Mouse (Mus musculus): ENCODE data around the gene Ackr3. TPM values are rescaled to one million over a fixed set of nuclear protein-coding genes. Genes with fewer than 3 reads are reported as not detected.

Ackr3 gene
- polyA plus RNA-seq, 1 experiment: 21.7 TPM

DNA sequence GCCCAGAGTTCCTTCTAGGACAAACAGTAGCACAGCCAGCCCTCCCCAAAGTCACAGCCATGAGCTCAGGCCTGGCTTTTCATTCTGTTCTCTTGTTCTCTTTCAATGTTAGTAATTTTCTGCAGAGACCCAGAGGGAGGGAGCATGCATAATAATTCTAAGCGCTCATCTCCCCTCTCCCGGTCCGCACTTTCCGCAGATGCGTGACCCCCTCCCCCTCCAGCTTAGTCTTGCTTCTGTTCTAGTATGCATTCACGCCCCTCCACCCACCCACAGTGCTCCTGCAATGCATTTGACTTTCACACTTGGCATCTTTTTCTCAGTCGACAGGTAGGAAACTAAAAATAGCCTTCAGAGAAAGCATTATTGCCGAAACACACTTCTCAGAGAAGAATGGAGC lies 29.4 kb upstream of the Ackr3 start:
- TF ChIP-seq POLR2A (IDR thresholded peaks at IDR 0.05; ENCODE audit: low read depth, low read length): no peak
- no peak for TF ChIP-seq CTCF (IDR thresholded peaks at IDR 0.05; ENCODE audit: extremely low read depth, insufficient read length, insufficient replicate concordance, low read depth, low read length)
- 78% methylated on average over 8 of the region's 8 CpGs for WGBS
- H3K27me3 ChIP-seq (ENCODE audit: control insufficient read depth, insufficient read depth, low read length): no peaks in the 10 kb centered on the region
- H3K4me3 ChIP-seq (ENCODE audit: low read depth, low read length): no peak overlapping the region
- no peaks in the 10 kb centered on the region for H3K36me3 ChIP-seq (ENCODE audit: control insufficient read depth, insufficient read depth, low read length)
- H3K27ac ChIP-seq (ENCODE audit: insufficient read depth, low read depth, low read length): no peak overlapping the region
- no peaks in the 10 kb centered on the region for H3K4me1 ChIP-seq (ENCODE audit: control insufficient read depth, insufficient read depth, insufficient read length, low read length)

DNA sequence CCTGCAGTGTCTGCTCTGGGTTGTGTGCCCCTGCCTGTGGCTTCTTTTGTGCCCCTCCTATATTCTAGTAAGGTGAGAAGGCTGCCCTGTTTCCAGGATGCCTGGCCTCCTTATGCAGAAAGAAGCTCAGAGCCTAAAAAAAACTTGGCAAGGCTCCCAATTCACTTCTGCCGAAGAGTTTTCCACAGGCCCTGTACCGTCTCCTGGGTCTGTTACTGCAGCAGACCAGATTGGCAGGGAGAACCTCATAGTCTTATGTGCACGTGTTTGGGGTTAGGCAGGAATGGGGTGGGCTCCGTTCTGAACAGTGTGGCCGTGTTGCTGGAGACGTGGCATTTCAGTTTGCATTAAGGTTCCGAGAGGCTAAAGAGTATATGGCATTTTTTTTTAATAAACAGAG lies 27.6 kb upstream of the Ackr3 start:
- H3K27ac ChIP-seq (ENCODE audit: insufficient read depth, low read depth, low read length): no peak overlapping the region
- TF ChIP-seq CTCF (IDR thresholded peaks at IDR 0.05; ENCODE audit: extremely low read depth, insufficient read length, insufficient replicate concordance, low read depth, low read length): no peak
- TF ChIP-seq POLR2A (IDR thresholded peaks at IDR 0.05; ENCODE audit: low read depth, low read length): no peak
- no peaks in the 10 kb centered on the region for H3K27me3 ChIP-seq (ENCODE audit: control insufficient read depth, insufficient read depth, low read length)
- no peaks in the 10 kb centered on the region for H3K4me1 ChIP-seq (ENCODE audit: control insufficient read depth, insufficient read depth, insufficient read length, low read length)
- no peaks in the 10 kb centered on the region for H3K36me3 ChIP-seq (ENCODE audit: control insufficient read depth, insufficient read depth, low read length)
- H3K4me3 ChIP-seq (ENCODE audit: low read depth, low read length): no peak overlapping the region
- WGBS: 73% methylated on average over 7 of the region's 7 CpGs

DNA sequence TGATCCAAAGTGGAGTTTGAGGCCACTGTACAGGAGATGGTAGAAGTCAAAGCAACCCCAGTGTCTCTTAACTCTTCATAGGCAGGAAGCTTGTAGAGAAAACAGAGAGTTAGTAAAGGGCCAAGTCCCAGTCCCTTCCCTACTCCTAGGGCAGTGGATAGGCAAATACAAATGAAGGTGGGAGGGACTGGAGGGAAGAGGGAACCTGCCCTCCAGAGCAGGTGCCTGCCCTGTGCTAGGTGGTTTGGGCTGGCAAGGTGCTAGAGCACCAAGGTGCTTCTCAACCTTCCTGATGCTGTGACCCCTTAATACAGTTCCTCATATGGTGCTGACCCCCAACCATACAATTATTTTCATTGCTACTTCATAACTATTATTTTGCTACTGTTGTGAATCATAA lies 26.2 kb upstream of the Ackr3 start:
- Histone ChIP-seq H3K4me3 (ENCODE audit: low read depth, low read length) (no peak overlapping the region), H3K4me1 (ENCODE audit: control insufficient read depth, insufficient read depth, insufficient read length, low read length) (no peaks in the 10 kb centered on the region), H3K36me3 (ENCODE audit: control insufficient read depth, insufficient read depth, low read length) (no peaks in the 10 kb centered on the region), H3K27me3 (ENCODE audit: control insufficient read depth, insufficient read depth, low read length) (no peaks in the 10 kb centered on the region), H3K27ac (ENCODE audit: insufficient read depth, low read depth, low read length) (no peak overlapping the region)
- no peak for TF ChIP-seq CTCF (IDR thresholded peaks at IDR 0.05; ENCODE audit: extremely low read depth, insufficient read length, insufficient replicate concordance, low read depth, low read length)
- no peak for TF ChIP-seq POLR2A (IDR thresholded peaks at IDR 0.05; ENCODE audit: low read depth, low read length)

DNA sequence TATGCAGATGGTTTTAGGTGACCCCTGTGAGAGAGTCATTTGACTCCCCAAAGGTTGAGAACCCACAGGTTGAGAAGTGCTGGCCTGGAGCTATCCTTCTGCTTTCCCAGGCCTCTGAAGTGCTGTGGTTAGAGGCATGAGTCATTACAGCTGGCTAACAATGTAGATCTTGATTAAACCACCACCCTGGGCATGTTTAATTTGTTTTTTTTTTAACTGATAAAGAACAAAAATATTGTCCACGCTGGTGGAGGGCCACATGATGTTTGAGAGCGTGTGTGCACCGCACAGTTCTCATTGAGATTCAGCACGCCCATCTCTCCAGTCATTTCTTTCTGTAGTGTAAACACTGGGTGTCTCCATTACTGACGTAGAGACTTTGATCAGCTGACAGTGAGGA lies 25.8 kb upstream of the Ackr3 start:
- Histone ChIP-seq H3K27me3 (ENCODE audit: control insufficient read depth, insufficient read depth, low read length) (no peaks in the 10 kb centered on the region), H3K4me1 (ENCODE audit: control insufficient read depth, insufficient read depth, insufficient read length, low read length) (no peaks in the 10 kb centered on the region), H3K4me3 (ENCODE audit: low read depth, low read length) (no peak overlapping the region), H3K27ac (ENCODE audit: insufficient read depth, low read depth, low read length) (no peak overlapping the region), H3K36me3 (ENCODE audit: control insufficient read depth, insufficient read depth, low read length) (no peaks in the 10 kb centered on the region)
- TF ChIP-seq POLR2A (IDR thresholded peaks at IDR 0.05; ENCODE audit: low read depth, low read length): no peak
- TF ChIP-seq CTCF (IDR thresholded peaks at IDR 0.05; ENCODE audit: extremely low read depth, insufficient read length, insufficient replicate concordance, low read depth, low read length): no peak
- 26% methylated on average over 5 of the region's 5 CpGs for WGBS

DNA sequence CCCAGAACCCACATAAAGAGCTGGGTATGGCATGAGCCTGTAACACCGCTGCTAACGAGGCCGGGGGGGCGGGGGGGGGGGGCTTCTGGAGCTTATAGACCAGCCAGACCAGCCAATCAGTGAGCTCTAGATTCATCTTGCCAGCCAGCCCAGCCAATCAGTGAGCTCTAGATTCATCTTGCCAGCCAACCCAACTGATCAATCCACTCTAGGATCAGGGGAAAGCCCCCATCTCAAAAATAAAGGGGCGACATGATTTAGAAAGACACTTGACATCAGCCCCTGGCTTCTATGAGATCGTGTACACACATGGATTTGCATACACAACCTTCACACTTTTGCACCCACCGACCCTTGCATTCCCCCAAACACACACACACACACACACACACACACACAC lies 23.3 kb upstream of the Ackr3 start:
- no peaks in the 10 kb centered on the region for H3K4me1 ChIP-seq (ENCODE audit: control insufficient read depth, insufficient read depth, insufficient read length, low read length)
- TF ChIP-seq POLR2A (IDR thresholded peaks at IDR 0.05; ENCODE audit: low read depth, low read length): no peak
- TF ChIP-seq CTCF (IDR thresholded peaks at IDR 0.05; ENCODE audit: extremely low read depth, insufficient read length, insufficient replicate concordance, low read depth, low read length): no peak
- H3K27ac ChIP-seq (ENCODE audit: insufficient read depth, low read depth, low read length): no peak overlapping the region
- WGBS: 77% methylated on average over 7 of the region's 7 CpGs
- no peaks in the 10 kb centered on the region for H3K27me3 ChIP-seq (ENCODE audit: control insufficient read depth, insufficient read depth, low read length)
- H3K36me3 ChIP-seq (ENCODE audit: control insufficient read depth, insufficient read depth, low read length): no peaks in the 10 kb centered on the region
- no peak overlapping the region for H3K4me3 ChIP-seq (ENCODE audit: low read depth, low read length)

DNA sequence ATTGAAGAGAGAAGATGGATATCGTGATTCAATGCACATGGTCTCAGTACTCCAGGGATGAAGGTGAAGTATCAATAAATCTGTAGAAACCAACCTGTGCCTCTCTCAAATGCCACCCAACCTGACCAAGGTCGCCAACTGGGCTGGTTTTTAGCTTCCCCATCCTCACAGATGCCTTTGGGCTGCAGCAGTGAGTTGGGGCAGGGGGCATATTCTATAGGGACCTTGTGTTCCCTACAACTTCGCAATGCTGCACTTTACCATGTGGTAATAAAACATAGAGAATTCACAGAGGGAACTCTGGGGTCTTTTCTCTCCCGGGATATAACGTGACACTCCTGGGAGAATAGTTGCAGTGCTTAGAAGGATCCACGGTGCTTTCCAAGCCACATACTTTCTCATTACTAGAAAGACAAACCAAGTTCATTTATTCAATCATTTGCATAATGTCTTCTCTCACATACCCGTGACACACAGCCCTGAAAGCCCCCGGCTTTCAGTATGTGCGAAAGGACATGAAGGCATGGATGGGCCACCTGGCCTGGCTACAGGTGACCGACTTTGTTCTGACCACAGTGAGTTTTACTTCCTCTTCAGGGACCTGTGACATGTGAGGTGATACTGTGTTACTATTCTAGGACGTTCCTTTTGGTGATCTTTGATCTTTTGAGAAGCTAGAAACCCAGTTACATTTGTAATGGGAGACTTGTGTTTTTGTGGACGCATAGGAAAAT lies 22.6 kb upstream of the Ackr3 start:
- TF ChIP-seq CTCF (IDR thresholded peaks at IDR 0.05; ENCODE audit: extremely low read depth, insufficient read length, insufficient replicate concordance, low read depth, low read length) (no peak), POLR2A (IDR thresholded peaks at IDR 0.05; ENCODE audit: low read depth, low read length) (no peak)

DNA sequence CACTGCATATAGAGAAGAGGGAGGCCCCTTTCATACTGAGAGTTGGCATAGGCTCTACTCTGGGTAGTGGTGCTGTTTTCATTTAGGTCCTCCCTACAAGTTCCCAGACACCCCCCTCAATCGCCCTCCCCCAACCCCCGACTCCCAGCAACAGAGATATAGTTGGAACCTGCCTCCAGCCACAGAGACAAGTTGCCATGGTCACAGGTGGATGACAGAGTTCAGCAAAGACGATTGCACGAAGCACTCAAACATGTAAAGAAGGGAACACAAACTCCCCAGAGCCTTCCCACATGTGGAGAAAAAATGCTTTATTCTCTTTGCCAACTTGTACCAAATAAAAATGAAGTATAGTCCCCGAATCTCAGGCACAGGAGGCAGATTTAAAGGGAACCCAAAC lies 21.3 kb upstream of the Ackr3 start:
- WGBS: 58% methylated on average over 5 of the region's 5 CpGs
- no peak overlapping the region for H3K4me3 ChIP-seq (ENCODE audit: low read depth, low read length)
- H3K27ac ChIP-seq (ENCODE audit: insufficient read depth, low read depth, low read length): no peak overlapping the region
- no peaks in the 10 kb centered on the region for H3K27me3 ChIP-seq (ENCODE audit: control insufficient read depth, insufficient read depth, low read length)
- no peaks in the 10 kb centered on the region for H3K36me3 ChIP-seq (ENCODE audit: control insufficient read depth, insufficient read depth, low read length)
- TF ChIP-seq CTCF (IDR thresholded peaks at IDR 0.05; ENCODE audit: extremely low read depth, insufficient read length, insufficient replicate concordance, low read depth, low read length): no peak
- TF ChIP-seq POLR2A (IDR thresholded peaks at IDR 0.05; ENCODE audit: low read depth, low read length): no peak
- no peaks in the 10 kb centered on the region for H3K4me1 ChIP-seq (ENCODE audit: control insufficient read depth, insufficient read depth, insufficient read length, low read length)

More for the DNA sequence above, 22.6 kb upstream of the Ackr3 start:
- no peak overlapping the region for H3K27ac ChIP-seq (ENCODE audit: insufficient read depth, low read depth, low read length)
- H3K36me3 ChIP-seq (ENCODE audit: control insufficient read depth, insufficient read depth, low read length): no peaks in the 10 kb centered on the region
- no peaks in the 10 kb centered on the region for H3K27me3 ChIP-seq (ENCODE audit: control insufficient read depth, insufficient read depth, low read length)
- H3K4me1 ChIP-seq (ENCODE audit: control insufficient read depth, insufficient read depth, insufficient read length, low read length): no peaks in the 10 kb centered on the region
- no peak overlapping the region for H3K4me3 ChIP-seq (ENCODE audit: low read depth, low read length)
- 75% methylated on average over 12 of the region's 12 CpGs for WGBS
